Mouse (Mus musculus) right cerebral cortex, adult 2 months (tissue): ENCODE results near the gene Acvr1.

Experiments used
- DNase-seq, 2 experiments: peaks; one replicate each; pipeline ENCODE4 v3.0.0; 2021 to 2022; ENCODE audit warnings: low spot score in 2 of 2

Acvr1 gene

DNA sequence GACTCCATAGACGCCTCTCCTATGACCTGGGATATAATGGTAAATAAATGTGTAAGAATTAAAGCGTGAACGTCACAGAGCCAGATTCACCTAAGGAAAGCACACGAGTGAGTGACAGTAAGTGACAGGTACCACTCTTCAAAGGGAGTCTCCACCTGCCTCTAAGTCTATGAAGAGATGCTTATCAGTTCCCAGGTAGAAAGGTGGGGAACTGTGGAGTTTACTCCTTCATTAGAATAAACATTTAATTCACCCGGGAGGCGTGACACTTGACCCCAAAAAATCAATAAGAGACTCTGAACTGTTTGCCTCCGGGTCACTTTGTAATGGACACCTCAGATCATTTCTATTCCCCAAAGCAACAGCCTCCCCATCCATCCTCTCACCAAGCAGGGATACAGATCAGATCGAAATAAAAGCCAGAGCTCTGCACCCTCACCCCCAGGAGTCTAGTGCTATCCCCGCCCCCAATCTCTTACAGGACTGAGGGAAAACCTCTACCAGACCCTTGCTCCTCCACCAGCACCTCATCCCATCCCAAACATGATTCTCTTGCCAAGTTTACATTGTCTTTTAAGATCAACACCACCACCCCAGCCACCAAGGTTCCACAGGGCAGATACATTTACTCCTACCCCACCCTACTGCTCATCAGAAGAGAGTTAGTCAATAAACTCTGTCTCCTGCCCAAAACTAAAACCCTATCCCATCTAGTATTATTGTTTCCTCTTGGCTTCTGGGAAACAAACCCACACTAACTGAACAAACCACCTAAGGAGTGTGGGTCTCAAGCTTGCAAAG is 9.7 kb downstream of the Acvr1 start:
- no peak for DNase-seq

DNA sequence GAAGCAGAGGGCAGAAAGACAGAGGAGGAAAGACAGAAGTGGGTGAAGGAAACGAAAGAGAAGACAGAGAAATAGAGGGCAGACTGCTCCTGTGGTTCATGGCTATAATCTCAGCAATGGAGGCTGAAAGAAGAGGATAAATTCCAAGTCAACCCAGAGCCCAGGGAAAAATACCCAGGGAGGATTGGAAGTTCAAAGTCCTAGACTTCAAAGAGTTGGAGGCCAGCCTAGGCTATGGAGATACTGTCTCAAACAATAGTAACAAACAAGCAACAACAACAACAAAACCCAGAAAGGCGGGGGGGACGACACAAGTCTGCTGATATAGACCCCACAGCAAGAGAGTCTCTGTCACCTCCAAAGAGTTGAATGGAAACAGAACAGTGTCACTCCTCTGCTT is 14.7 kb downstream of the Acvr1 start:
- DNase-seq: no peak

DNA sequence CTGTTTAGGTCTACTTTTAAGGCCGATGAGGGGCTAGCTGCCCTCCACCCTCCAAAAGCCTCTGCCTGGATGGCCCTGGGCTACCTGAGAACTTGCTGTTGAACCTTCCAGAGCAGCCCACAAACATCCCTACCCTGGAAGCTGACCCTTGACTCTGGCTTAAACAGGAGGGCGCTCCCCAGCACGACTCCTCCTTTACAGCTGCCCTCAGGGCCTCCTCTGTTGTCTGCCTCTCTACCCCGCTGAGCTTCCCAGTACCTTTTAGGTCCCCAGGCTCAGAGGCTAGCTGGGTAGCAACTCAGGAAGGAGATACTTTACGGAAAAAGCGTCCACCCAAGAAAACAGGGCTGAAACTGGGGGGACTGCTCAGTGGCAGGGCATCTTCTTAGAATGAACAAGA is 15.1 kb downstream of the Acvr1 start:
- DNase-seq: no peak

DNA sequence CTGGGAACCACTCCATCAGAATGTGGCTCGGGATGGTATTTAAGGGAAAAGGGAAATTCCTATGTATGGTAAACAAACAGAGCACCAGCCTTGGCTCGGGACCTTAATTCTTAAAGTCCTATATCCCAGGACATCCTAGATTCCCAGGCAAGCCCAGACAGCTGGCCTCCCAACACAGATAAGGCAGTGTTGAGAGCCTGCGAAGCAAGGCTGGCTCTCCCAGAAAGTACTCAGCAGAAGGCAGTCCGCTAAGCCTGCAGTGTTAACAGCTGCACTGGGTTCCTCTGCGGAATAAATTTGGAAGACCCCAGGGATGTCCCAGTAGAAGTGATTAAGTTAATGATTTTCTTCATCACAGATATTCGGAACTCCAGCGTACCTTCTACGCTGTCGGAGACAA is 16.5 kb downstream of the Acvr1 start:
- DNase-seq: no peak

DNA sequence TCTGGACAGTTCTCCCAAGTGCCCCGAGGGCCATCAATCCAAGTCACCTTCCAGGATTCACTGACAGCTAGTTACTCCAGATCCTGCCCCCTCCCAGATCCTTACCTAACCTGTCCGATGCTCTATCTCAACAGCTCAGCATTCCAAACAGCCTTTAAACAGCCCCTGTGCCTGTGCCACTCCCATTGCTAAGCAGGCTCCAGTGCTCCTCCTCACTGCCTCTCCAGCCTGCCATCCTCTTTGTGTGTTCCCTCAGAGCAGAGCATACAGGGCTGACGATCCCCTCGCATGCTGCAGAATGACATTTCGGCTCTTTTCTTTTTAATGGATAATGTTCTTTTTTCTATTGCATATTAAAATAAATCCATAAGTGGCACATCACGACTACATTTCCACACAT is 17.0 kb downstream of the Acvr1 start:
- no peak for DNase-seq

DNA sequence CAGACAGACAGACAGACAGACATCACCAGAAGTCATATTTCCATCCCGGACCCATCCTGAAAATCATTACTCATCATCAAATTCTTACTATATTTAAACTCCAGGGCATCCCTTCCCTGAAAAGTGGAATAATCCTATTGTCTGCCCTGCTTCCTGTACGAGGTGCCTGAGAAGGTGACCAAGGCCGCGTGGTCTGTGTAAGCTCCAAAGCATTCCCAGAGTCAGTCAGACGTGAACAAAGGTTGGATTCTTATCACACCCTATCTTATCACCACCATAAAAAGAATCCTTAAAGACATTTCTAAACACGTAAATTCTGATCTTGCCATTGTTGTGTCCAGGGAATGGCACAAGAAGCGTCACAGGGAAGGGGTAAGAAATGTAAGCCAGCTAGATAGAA is 18.0 kb downstream of the Acvr1 start:
- no peak for DNase-seq

DNA sequence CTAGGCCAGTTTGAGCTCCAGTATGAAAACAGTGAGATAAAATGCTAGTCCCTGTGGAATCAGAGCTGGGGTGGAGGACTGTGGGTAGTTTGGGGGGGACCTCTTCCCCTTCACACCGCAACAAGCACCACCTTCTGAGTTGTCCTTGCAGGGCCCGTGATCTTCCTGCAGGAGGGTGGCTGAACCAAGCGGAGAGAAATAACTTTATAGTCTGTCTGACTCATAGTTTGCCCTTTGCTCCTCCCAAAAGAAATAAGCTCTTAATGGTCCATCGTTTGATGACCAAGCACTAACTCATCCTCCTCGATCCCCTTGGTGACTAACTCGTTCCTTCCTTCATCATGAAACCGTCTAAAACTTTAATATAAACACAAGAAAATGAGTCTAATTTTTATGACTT is 20.7 kb downstream of the Acvr1 start:
- DNase-seq: no peak

DNA sequence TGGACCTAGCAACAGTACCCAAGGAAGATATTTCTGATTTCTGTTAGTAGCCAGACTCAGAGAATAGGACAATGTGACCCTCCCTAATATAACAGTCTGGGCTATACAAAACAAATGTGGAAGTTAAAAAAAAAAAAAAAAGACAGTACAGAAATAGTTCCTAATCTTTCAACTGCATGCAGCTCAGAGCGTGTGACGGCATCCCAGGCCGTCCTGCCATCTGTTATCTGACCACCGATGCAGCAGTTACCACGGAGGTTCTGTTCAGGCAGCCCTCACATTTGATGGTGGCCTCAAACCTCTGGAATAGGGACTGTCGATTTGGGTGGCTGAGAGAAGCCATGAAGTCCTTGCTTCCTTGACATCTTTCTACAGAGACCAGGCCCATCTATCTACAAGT is 22.6 kb downstream of the Acvr1 start:
- no peak for DNase-seq

DNA sequence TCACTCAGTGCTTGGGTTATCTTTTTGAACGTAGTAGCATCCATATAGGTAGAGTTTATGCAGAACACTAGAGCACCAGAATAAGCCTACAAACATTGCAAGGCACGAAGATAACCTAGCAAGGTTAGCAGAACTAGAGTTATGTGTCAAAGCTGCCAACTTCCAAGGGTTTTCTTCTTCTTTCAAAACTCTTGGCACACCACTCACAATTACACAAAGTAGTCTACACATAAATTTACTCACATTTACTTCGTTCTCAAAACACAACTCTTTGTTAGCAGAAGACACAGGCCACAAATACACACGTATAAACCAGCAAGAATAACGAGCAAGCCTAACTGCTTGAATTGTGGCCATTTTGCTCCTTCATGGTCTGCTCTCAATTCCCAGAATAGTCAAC is 23.7 kb downstream of the Acvr1 start:
- no peak for DNase-seq

DNA sequence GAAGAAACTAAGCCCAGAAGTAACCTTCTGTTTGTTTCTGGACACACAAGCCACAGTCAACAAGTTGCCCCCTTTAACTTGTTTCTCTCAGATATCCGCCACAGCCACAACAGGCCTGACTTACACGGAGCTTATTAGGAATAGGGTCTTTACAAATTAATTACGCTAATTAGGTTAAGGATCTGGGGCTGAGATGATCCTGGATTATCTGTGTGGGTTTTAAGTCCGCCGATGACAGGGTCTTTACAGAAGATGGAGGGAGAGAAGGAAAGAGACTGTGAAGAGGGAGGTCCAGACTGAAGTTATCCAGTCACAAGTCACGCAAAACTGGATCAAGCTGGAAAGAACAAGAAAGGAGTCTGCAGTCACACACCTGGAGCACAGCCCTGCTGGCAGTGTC is 28.8 kb downstream of the Acvr1 start:
- DNase-seq: no peak

DNA sequence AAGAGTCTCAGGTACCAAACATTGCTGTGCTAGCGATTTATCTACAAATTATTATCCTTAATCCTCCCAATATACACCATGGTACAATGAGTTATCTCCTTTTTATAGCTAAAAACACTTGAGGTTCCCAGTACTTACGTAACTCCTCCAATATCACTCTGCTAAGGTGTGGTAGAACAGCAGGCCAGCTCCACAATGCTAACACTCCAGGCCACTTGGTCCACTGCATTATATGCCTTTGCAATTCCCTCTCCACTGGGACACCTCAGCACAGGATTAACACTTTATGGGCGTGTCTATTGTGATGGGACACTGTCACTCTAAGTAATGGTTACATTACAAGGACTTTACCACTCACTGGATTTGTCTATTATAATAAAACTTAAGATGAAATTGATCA is 30.2 kb downstream of the Acvr1 start:
- DNase-seq: no peak

DNA sequence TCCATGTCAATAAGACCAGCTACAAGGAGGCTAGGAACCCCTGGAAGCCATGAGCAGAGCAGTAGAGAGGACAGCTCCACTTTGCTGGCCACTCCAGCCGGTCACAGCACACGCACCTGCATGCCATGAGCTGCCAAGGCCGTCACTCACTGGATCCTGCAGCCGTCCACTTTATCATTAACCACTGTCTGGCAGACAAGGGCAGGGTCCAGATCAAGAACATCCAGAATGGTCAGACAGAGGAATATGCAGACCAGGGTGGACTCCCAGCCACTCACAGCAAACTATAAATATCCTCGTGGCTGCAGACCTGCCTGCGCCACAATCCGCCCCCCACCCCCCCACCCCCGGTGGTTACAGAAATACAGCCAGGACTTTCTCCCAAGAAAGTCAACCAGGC is 31.7 kb downstream of the Acvr1 start:
- no peak for DNase-seq

DNA sequence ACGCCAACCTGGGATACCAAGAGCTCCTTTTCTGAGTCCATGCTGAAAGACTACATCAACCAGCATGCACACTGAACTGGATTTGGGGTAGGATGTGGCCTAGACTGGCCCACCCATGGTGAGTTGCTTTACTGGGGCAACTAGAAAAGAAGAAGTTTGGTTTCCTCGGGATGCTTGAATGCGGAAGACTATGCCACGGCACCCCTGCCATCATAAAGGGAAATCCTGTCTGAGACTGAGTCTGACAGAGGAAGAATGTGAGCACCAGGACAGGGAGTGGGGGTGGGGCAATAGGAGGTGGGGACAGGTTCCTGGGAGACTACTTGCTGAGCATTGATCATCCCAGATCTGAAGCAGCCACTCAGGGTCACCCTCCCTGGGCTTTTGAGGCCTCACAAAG is 32.6 kb downstream of the Acvr1 start:
- no peak for DNase-seq

DNA sequence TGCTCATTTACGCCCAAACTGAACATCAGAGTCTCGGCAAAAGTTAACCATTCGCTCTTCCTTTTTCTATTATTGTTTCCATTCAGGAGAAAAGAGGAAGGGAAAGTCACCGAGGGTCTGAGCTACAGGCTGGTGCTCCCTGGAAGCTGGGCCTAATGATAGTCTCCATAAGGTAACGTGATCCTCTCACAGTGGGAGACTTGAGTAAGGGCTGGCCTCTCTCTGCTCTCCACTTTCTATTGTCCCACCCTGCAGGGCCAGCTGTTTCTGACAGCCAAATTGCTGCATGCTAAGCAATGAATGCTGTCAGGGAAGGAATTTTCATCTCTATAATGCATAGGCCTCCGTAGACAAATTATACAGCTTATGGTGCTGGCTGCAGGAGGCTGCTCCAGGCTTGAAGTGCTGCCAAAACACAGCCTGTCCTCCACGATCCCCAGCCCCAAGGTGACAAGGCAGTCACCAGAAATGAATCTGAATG is 33.4 kb downstream of the Acvr1 start:
- DNase-seq: no peak

DNA sequence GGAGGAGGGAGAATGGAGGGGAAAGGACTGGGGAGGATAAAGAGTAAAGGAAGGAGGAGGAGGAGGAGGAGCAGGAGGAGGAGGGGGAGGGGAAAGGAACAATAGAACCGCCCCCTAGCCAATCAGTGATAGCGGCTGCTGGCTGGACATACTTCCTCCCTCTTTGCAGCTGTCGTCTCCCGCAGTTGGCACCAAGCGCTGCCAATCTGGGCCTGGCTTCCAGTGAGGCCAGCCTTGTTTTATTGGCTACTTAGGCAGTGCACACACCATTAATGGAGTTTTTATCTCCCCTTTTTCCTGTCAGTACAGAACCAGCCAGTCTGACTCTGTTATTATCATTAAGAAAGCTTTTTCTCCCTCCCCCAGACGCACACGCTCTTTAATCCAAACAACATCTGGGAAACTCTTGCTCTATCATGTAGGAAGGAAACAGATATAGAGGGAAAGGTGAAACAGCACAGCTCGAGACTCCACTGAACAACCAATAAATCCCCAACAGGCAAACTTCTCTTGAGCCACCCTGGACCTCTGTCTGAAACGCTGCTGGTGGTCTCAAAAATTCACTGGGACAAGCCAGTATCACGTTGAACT is 34.6 kb downstream of the Acvr1 start:
- peak; percentile 56 to 60 for DNase-seq

DNA sequence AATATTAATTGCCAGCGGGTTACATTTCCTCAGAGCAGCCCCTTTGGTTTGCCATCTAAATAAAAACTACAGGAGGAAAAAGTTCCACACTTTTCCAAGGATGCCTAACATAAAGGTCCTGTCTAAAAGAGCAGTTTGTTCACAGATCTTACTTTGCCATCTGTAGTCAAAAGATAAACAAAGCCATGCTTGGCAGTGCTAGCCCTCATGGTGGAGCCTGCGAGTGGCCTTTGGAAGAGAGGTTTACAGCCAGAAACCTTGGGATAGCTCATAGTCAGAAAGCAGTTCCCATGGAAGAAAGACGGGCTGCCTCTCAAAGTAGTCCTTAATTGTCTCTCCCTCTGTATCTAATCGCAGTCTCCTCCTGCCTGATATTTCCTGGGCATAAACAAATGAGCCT is 36.4 kb downstream of the Acvr1 start:
- DNase-seq: no peak

DNA sequence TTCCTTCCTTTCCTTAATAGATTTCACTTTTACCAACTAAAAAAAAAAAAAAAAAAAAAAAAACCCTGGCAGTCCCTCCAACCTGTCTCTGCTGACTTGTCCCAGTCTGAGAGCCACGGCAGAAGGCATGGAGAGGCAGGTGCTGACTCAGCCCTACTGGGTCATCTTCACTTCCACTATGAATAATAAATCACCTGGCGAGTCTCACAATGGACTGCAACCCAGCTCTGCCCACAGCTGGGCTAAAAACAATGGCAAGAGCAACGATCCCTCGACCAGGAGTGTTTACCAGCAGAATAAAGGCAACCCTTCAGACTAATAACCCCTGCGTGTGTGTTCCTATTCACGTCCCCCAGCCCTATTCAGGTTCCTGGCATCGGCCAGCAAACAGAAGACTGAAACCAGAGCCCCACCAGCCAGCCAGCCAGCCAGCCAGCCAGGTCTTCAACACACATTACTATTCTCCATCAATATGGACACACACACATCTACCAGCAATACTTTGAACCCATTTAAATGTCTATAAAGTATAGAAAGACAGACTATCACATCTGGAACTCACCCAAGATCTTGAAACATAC is 37.0 kb downstream of the Acvr1 start:
- DNase-seq: no peak

DNA sequence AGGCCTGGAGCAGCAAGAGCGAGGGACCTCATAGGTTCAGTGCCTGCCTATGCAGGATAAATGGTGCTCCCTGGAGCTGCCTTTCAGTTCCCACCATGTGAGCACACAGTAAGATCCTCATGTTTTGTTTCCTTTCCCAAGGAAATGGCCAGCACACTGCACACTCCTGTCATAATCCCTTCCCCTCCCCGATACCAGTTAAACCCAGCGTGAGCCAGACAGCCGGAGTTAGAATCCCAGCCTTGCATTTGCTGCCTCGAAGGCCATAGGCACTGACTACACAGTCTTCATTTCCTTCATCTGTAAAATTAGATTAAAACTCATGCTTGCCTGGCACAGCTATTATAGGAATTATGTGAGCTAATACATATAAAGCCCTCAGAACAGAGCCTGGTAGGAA is 37.6 kb downstream of the Acvr1 start:
- no peak for DNase-seq

DNA sequence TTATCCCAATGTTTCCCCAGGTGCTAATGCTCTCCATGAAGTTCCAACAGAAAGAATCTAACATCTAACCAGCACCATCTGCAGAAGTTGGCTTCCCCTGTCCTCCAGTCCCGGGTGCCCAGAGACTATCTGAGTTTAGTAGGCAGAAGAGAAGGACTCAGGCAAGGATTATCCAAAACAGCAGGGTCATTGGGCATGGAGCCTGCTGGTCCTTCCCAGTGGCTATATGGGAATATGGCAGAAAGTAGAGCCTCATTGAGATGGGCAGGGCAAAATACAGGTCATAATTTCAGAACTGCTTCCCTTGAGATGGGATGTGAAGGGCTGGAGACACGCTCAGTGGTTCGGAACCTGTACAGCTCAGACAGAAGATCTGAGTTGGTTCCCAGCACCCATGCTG is 39.2 kb downstream of the Acvr1 start:
- DNase-seq: no peak

DNA sequence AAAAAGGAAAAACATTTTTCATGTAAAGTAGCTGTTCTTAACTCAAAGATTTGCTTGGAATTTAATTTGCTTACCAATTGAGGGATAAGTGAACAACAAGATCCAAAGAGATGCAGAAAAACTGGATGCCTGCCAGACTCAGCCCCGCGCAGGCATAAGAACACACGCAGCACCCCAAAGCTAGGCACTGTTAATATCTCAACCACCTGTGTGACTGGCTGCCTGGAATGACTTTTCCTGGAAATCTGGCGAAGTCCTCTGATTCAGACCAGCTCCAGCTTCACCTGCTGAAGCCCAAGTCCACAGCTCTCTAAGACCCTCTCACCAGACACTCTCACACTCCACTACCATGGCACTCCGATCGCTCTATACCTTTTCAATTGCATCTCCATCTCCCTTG is 42.6 kb downstream of the Acvr1 start:
- peak in 1 of 2 experiments; percentile 38 for DNase-seq

DNA sequence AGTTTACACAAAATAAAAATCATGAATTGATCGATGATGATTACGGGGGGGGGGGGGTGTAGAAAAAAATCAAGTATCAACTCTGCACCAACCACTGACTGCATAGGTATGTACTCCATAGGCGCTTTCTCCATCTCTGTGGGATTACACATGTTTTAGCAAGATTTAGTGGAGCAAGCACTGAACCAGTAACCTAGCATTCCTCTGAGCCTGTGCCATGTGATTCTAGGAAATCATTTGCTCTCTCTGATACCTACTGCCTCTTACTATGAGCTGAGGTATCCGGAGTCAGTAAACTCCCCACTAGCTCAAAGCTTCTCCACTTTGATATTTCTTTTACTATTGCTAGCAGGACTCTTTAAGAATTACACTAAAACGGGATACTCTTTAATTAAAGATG is 43.1 kb downstream of the Acvr1 start:
- DNase-seq: no peak

DNA sequence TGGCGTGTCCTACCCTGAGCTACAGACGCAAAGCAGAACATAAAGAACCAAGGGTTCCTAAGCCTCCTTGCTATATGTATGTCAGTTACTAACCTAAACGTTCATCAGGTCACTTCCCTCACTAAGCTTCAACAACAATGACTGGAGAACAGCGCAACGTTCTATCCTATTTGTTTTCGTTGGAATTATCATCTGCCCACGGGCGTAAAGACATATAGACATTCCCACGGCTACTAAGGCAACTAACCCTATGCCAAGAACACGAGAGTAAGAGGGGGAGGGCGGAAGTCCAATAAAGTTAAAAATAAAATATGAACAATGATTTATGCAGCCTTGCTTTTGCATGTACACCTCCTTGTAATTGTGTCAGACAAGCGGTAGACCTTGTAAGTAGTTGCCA is 43.9 kb downstream of the Acvr1 start:
- DNase-seq: no peak

DNA sequence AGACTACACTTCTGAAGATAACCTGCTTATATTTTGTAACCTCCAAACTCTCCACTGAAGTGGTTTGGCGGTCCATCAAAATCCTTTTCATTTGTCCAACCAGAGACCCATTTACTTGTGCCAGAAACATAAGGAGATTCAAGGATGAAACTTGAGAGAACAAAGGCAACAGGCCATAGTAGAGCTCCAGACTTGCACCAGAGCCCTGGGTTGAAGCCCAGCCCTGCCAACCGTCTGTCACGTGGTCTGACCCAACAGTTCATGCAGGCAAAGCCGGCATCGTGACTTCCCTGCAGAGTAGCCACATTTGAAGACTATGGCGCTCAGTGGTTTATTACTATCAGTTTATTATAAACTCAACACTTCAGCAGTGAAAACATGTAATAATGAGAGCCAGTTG is 45.3 kb downstream of the Acvr1 start:
- DNase-seq: no peak
